Mouse (Mus musculus) hindbrain, postnatal 0 days (tissue): Measurements from ENCODE around the gene Otop2. TPM values are rescaled to one million over a fixed set of nuclear protein-coding genes. Genes with fewer than 3 reads are reported as not detected.

Source experiments
- ATAC-seq: fragments of 200-750 bp; cut with Nextera tagmentation; 2 replicates; pipeline ENCODE4 v1.8.0; 2017; ENCODE audit warnings: mild to moderate bottlenecking, moderate TSS enrichment, moderate library complexity
- DNase-seq: peaks from one replicate; pipeline ENCODE4 v3.0.0-alpha.2; 2015; ENCODE audit warnings: low spot score
- H3K27ac ChIP-seq: fragments of 300-500 bp; sonication (generic); 2 replicates; pipeline ENCODE4 v1.5.1; 2014; ENCODE audit warnings: mild to moderate bottlenecking
- H3K27me3 ChIP-seq: fragments of 300-500 bp; sonication (generic); 2 replicates; pipeline ENCODE4 v1.6.1; 2014; ENCODE audit warnings: low read length, mixed read lengths; ENCODE audit not compliant: insufficient read depth
- H3K36me3 ChIP-seq: fragments of 300-500 bp; sonication (generic); 2 replicates; pipeline ENCODE4 v1.6.1; 2014; ENCODE audit warnings: low read length, mixed read lengths; ENCODE audit not compliant: insufficient read depth
- H3K4me1 ChIP-seq: fragments of 300-500 bp; sonication (generic); 2 replicates; pipeline ENCODE4 v1.6.1; 2014; ENCODE audit warnings: antibody characterized with exemption, low read length, mixed read lengths; ENCODE audit not compliant: insufficient read depth
- H3K4me2 ChIP-seq: fragments of 300-500 bp; sonication (generic); 2 replicates; pipeline ENCODE4 v1.6.1; 2014; ENCODE audit warnings: low read depth, mild to moderate bottlenecking, low read length, moderate library complexity, mixed read lengths
- H3K4me3 ChIP-seq: fragments of 300-500 bp; sonication (generic); 2 replicates; pipeline ENCODE4 v1.5.1; 2014; ENCODE audit warnings: low read length
- H3K9ac ChIP-seq: fragments of 300-500 bp; sonication (generic); replicated peaks from 2 replicates; pipeline ENCODE4 v1.6.1; 2014; ENCODE audit warnings: mild to moderate bottlenecking, low read length, moderate library complexity, mixed read lengths
- H3K9me3 ChIP-seq: fragments of 300-500 bp; sonication (generic); 2 replicates; pipeline ENCODE4 v1.6.1; 2016; ENCODE audit warnings: low read length, mixed read lengths
- CTCF ChIP-seq: IDR thresholded peaks from 2 replicates; pipeline ENCODE4 v1.5.1; 2016; ENCODE audit warnings: antibody characterized with exemption, control low read depth, low read depth
- WGBS: fragments of 180-500 bp; shearing (Covaris S2); extraction: QIAGEN DNeasy Blood & Tissue Kit; methylation state at CpG from one replicate; pipeline ENCODE4 v1.1.7; 2014; 5-methylcytosine and 5-hydroxymethylcytosine counted together
- polyA plus RNA-seq: library from polyadenylated mRNA; unstranded; fragments of >200 nt; fragmentation: Nextera tagmentation; extraction: Ambion mirVana; gene quantifications from 2 replicates; pipeline ENCODE4 v1.2.1, GENCODE M21; 2015
- total RNA-seq: library from RNA; depleted of rRNA; stranded (reverse); fragments of >200 nt; gene quantifications from 2 replicates; pipeline ENCODE4 v1.2.3, GENCODE M21; 2014

The Otop2 gene
- total and polyA plus RNA-seq, 2 experiments from 2014 or later: 0.20 to 0.99 TPM

- Histone ChIP-seq H3K4me2 (no peak overlapping the region), H3K9ac (no peak overlapping the region), H3K4me1 (no peaks in the 10 kb centered on the region; the same call in 1 of the 2 replicates), H3K9me3 (no peaks in the 10 kb centered on the region), H3K27me3 (no peaks in the 10 kb centered on the region), H3K36me3 (no peaks in the 10 kb centered on the region), H3K4me3 (no peak overlapping the region), H3K27ac (peak overlapping the region; percentile 70)
- ATAC-seq (peak; percentile 74), DNase-seq (peak; percentile 77)
- WGBS: 69% methylated on average over 8 of the region's 8 CpGs
- no peak for TF ChIP-seq CTCF
These were observed 24.1 kb upstream of the Otop2 start for GRCm38 (mm10) chr11:115282723-115283485.

GRCm38 (mm10) chr11:115283486-115283765 is 23.5 kb upstream of the Otop2 start:
- Histone ChIP-seq H3K27ac (peak overlapping the region; percentile 70; the same call in 1 of the 2 replicates), H3K9ac (no peak overlapping the region), H3K27me3 (no peaks in the 10 kb centered on the region), H3K4me2 (no peak overlapping the region), H3K4me3 (no peak overlapping the region), H3K4me1 (no peaks in the 10 kb centered on the region), H3K36me3 (no peaks in the 10 kb centered on the region), H3K9me3 (no peaks in the 10 kb centered on the region)
- DNase-seq (no peak), ATAC-seq (no peak)
- 76% methylated on average over 9 of the region's 9 CpGs for WGBS
- no peak for TF ChIP-seq CTCF

- no peak for ATAC-seq
These were observed 22.9 kb upstream of the Otop2 start for GRCm38 (mm10) chr11:115283891-115284620.

GRCm38 (mm10) chr11:115285282-115285681 is 21.7 kb upstream of the Otop2 start:
- H3K4me1 ChIP-seq: no peaks in the 10 kb centered on the region
- no peak overlapping the region for H3K4me2 ChIP-seq
- ATAC-seq: no peak
- H3K27me3 ChIP-seq: no peaks in the 10 kb centered on the region
- no peak overlapping the region for H3K9ac ChIP-seq
- H3K36me3 ChIP-seq: no peaks in the 10 kb centered on the region
- no peak for DNase-seq
- no peak for TF ChIP-seq CTCF
- no peaks in the 10 kb centered on the region for H3K9me3 ChIP-seq
- no peak overlapping the region for H3K4me3 ChIP-seq
- H3K27ac ChIP-seq: no peak overlapping the region
- 71% methylated on average over 4 of the region's 4 CpGs for WGBS

More at GRCm38 (mm10) chr11:115283891-115284620, 22.9 kb upstream of the Otop2 start:
- TF ChIP-seq CTCF: no peak
- Histone ChIP-seq H3K27me3 (no peaks in the 10 kb centered on the region), H3K4me3 (no peak overlapping the region), H3K36me3 (no peaks in the 10 kb centered on the region), H3K4me1 (no peaks in the 10 kb centered on the region), H3K27ac (no peak overlapping the region), H3K9ac (no peak overlapping the region), H3K4me2 (no peak overlapping the region), H3K9me3 (no peaks in the 10 kb centered on the region)
- WGBS: 86% methylated on average over 12 of the region's 12 CpGs
- DNase-seq: no peak

- Histone ChIP-seq H3K9ac (no peak overlapping the region), H3K9me3 (no peaks in the 10 kb centered on the region), H3K4me2 (no peak overlapping the region), H3K27me3 (no peaks in the 10 kb centered on the region), H3K36me3 (no peaks in the 10 kb centered on the region), H3K4me3 (no peak overlapping the region), H3K27ac (peak overlapping the region; percentile 58), H3K4me1 (no peaks in the 10 kb centered on the region)
- ATAC-seq (0 out of 2 replicates have a peak, but pooled peaks have one; percentile 39), DNase-seq (peak; percentile 48)
- TF ChIP-seq CTCF: no peak
- WGBS: 58% methylated on average over 19 of the region's 19 CpGs
These were observed 20.6 kb upstream of the Otop2 start for GRCm38 (mm10) chr11:115286201-115286993.

GRCm38 (mm10) chr11:115287386-115287785 is 19.6 kb upstream of the Otop2 start:
- WGBS: 79% methylated on average over 5 of the region's 5 CpGs
- H3K36me3 ChIP-seq: no peaks in the 10 kb centered on the region
- no peaks in the 10 kb centered on the region for H3K4me1 ChIP-seq
- H3K27me3 ChIP-seq: no peaks in the 10 kb centered on the region
- DNase-seq: no peak
- no peak overlapping the region for H3K9ac ChIP-seq
- peak overlapping the region; percentile 58; the same call in 1 of the 2 replicates for H3K27ac ChIP-seq
- no peak overlapping the region for H3K4me2 ChIP-seq
- no peak for TF ChIP-seq CTCF
- no peaks in the 10 kb centered on the region for H3K9me3 ChIP-seq
- no peak; the same call in 1 of the 2 replicates for ATAC-seq
- no peak overlapping the region for H3K4me3 ChIP-seq
